Mouse (Mus musculus): ENCODE results near the gene Celf5.

DNA sequence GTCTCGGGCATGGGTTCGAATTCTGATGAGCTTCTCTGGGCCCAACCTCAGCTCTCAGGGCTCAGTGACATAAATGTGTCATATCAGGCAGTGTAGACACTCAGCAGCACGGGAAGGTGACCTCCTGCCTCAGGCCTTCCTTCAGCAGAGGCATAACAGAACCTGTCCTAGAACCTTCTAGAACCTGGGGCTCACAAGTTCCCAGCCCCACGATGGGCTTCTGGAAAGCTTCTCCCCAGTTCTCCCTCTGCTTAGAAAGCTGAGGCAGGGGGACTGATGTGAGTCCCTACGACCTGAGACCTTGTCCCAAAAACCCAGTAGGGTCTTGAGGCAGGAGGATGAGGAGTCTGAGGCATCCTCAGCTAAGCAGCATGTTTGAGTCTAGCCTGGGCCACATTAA lies 67.4 kb downstream of the Celf5 start:
- TF ChIP-seq GATA1 (IDR thresholded peaks at IDR 0.05; ENCODE audit: low read length) (no peak), TAL1 (IDR thresholded peaks at IDR 0.05; ENCODE audit: low read length) (no peak)

All from erythroblast, embryonic 14.5 days (primary cell).